Mouse (Mus musculus): ENCODE measurements around the gene Cdh18. TPM values are rescaled to one million over a fixed set of nuclear protein-coding genes. Genes with fewer than 3 reads are reported as not detected.

Gene Cdh18
- total and polyA plus RNA-seq, 3 experiments: not detected

DNA sequence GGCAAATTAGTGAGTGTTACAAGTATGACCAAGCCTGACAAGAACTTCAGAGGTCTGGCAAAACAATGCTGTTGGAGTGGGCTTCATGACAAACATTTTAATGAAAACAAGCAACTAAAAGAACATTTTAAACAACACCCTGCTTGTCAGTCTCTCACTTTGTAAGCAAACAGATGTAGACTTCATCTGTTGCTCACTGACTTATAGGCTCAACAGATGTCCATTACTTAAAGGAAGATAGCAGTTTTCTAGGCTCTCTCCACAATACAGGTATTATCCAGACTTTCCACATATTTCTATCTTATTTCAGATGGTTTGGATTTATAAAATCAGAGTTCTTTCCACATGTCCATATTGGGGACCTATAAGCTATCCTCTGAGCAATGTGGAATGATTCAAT lies 308.9 kb downstream of the Cdh18 start:
- Histone ChIP-seq H3K4me3 (ENCODE audit: control insufficient read depth in 1 of 2, insufficient read depth in 1 of 2, low read depth in 2 of 2, low read length in 2 of 2) (no peak overlapping the region), H3K4me1 (ENCODE audit: control insufficient read depth in 1 of 2, insufficient read depth in 2 of 2, low read length in 2 of 2) (no peaks in the 10 kb centered on the region), H3K27me3 (ENCODE audit: control insufficient read depth in 1 of 2, insufficient read depth in 2 of 2, low read length in 2 of 2) (no peaks in the 10 kb centered on the region; a peak in 1 of 4 replicates), H3K36me3 (ENCODE audit: control insufficient read depth in 1 of 2, insufficient read depth in 2 of 2, low read length in 2 of 2) (no peaks in the 10 kb centered on the region), H3K9me3 (replicated peaks; ENCODE audit: insufficient read depth, low read length) (no peaks in the 10 kb centered on the region), H3K27ac (ENCODE audit: control insufficient read depth, low read depth, low read length) (no peak overlapping the region), H3K79me2 (ENCODE audit: control insufficient read depth, insufficient read depth, low read length, poor library complexity) (no peaks in the 10 kb centered on the region), H3K9ac (ENCODE audit: control insufficient read depth, low read depth, low read length, poor library complexity, severe bottlenecking) (no peak overlapping the region)
- TF ChIP-seq RAD21 (IDR thresholded peaks at IDR 0.05; ENCODE audit: low read depth, low read length): no peak
- no peak for TF ChIP-seq ZMIZ1 (IDR thresholded peaks at IDR 0.05; ENCODE audit: low read depth, low read length)
- no peak for TF ChIP-seq CHD2 (IDR thresholded peaks at IDR 0.05; ENCODE audit: low read length)
- no peak for TF ChIP-seq NRF1 (IDR thresholded peaks at IDR 0.05; ENCODE audit: insufficient read depth, low read depth, low read length, poor library complexity, severe bottlenecking)
- TF ChIP-seq NELFE (IDR thresholded peaks at IDR 0.05; ENCODE audit: low read depth, low read length): no peak
- no peak for TF ChIP-seq SIN3A (IDR thresholded peaks at IDR 0.05; ENCODE audit: low read length)
- TF ChIP-seq UBTF (IDR thresholded peaks at IDR 0.05; ENCODE audit: borderline replicate concordance, insufficient read depth, low read depth, low read length): no peak
- no peak for TF ChIP-seq TAL1 (IDR thresholded peaks at IDR 0.05; ENCODE audit: low read length)
- no peak for TF ChIP-seq MAZ (IDR thresholded peaks at IDR 0.05; ENCODE audit: low read depth, low read length)
- no peak for TF ChIP-seq GATA1 (IDR thresholded peaks at IDR 0.05; ENCODE audit: low read depth, low read length)
- no peak for TF ChIP-seq POLR2A (IDR thresholded peaks at IDR 0.05; ENCODE audit: control insufficient read depth in 1 of 2, insufficient read depth in 1 of 2, low read depth in 1 of 2, low read length in 2 of 2, poor library complexity in 1 of 2)
- no peak for TF ChIP-seq MAX (IDR thresholded peaks at IDR 0.05; ENCODE audit: low read length)
- TF ChIP-seq ETS1 (IDR thresholded peaks at IDR 0.05; ENCODE audit: low read depth, low read length): no peak
- no peak for TF ChIP-seq HCFC1 (IDR thresholded peaks at IDR 0.05; ENCODE audit: low read depth, low read length)
- TF ChIP-seq TCF12 (IDR thresholded peaks at IDR 0.05; ENCODE audit: low read depth, low read length): no peak
- no peak for TF ChIP-seq POLR2AphosphoS5 (IDR thresholded peaks at IDR 0.05; ENCODE audit: borderline replicate concordance, low read depth, low read length)
- TF ChIP-seq CHD1 (IDR thresholded peaks at IDR 0.05; ENCODE audit: low read depth, low read length): no peak
- no peak for TF ChIP-seq MEF2A (IDR thresholded peaks at IDR 0.05; ENCODE audit: extremely low read depth, insufficient replicate concordance, low read depth, low read length, poor library complexity, severe bottlenecking)
- DNase-seq (ENCODE audit: low read depth, low spot score): no peak

- no peaks in the 10 kb centered on the region for H3K79me2 ChIP-seq (ENCODE audit: control insufficient read depth, insufficient read depth, low read length, poor library complexity)
- H3K4me3 ChIP-seq (ENCODE audit: control insufficient read depth in 1 of 2, insufficient read depth in 1 of 2, low read depth in 2 of 2, low read length in 2 of 2): no peak overlapping the region
- no peak overlapping the region for H3K27ac ChIP-seq (ENCODE audit: control insufficient read depth, low read depth, low read length)
- H3K4me1 ChIP-seq (ENCODE audit: control insufficient read depth in 1 of 2, insufficient read depth in 2 of 2, low read length in 2 of 2): no peaks in the 10 kb centered on the region
- no peak for DNase-seq (ENCODE audit: low read depth, low spot score)
- no peak overlapping the region for H3K9ac ChIP-seq (ENCODE audit: control insufficient read depth, low read depth, low read length, poor library complexity, severe bottlenecking)
- no peaks in the 10 kb centered on the region for H3K36me3 ChIP-seq (ENCODE audit: control insufficient read depth in 1 of 2, insufficient read depth in 2 of 2, low read length in 2 of 2)
- H3K27me3 ChIP-seq (ENCODE audit: control insufficient read depth in 1 of 2, insufficient read depth in 2 of 2, low read length in 2 of 2): no peaks in the 10 kb centered on the region
- no peaks in the 10 kb centered on the region for H3K9me3 ChIP-seq (replicated peaks; ENCODE audit: insufficient read depth, low read length)
- no peak for TF ChIP-seq TBP (IDR thresholded peaks at IDR 0.05; ENCODE audit: low read depth, low read length)
- no peak for TF ChIP-seq MYB (IDR thresholded peaks at IDR 0.05; ENCODE audit: low read depth, low read length)
- TF ChIP-seq KAT2A (conservative IDR thresholded peaks at IDR 0.05; ENCODE audit: low read depth, low read length): no peak
- TF ChIP-seq ZC3H11A (IDR thresholded peaks at IDR 0.05; ENCODE audit: low read depth, low read length): no peak
- TF ChIP-seq MXI1 (IDR thresholded peaks at IDR 0.05; ENCODE audit: low read depth, low read length): no peak
- no peak for TF ChIP-seq SMC3 (IDR thresholded peaks at IDR 0.05; ENCODE audit: low read depth, low read length)
- TF ChIP-seq ELF1 (IDR thresholded peaks at IDR 0.05; ENCODE audit: low read depth, low read length): no peak
- no peak for TF ChIP-seq RAD21 (IDR thresholded peaks at IDR 0.05; ENCODE audit: low read depth, low read length)
- no peak for TF ChIP-seq ZKSCAN1 (IDR thresholded peaks at IDR 0.05; ENCODE audit: low read depth, low read length)
- TF ChIP-seq USF2 (IDR thresholded peaks at IDR 0.05; ENCODE audit: borderline replicate concordance in 1 of 2, insufficient read depth in 1 of 2, low read depth in 1 of 2, low read length in 2 of 2): no peak
- no peak for TF ChIP-seq NRF1 (IDR thresholded peaks at IDR 0.05; ENCODE audit: insufficient read depth, low read depth, low read length, poor library complexity, severe bottlenecking)
- no peak for TF ChIP-seq MYC (IDR thresholded peaks at IDR 0.05; ENCODE audit: low read depth, low read length)
- no peak for TF ChIP-seq ZMIZ1 (IDR thresholded peaks at IDR 0.05; ENCODE audit: low read depth, low read length)
These were observed 321.9 kb downstream of the Cdh18 start for GRCm38 (mm10) chr15:22870679-22871078.
